Comparison of ENCODE assay signal across 34 mouse cellular contexts in genomic region chr6:147799861-147800260, GRCm38 (mm10).
DNase-seq lines count a peak whose midpoint lies in the region; ATAC-seq and TF ChIP-seq lines count a peak whose summit lies in the region.
"Had no signal": no experiment of that assay in that cellular context is flagged by ENCODE, and none has a peak within 500 bp of the region (broad histone marks: within the 10 kb centered on the region; RNA-seq: fewer than 3 reads in every experiment).

No protein-coding gene starts in this region.

- no peak overlapping the region for H3K9ac ChIP-seq in liver, postnatal 0 days (replicated peaks)
- no peak overlapping the region for H3K9ac ChIP-seq in liver, embryonic 11.5 days (ENCODE audit: low read depth, low read length)
- H3K9ac ChIP-seq in stomach, postnatal 0 days (ENCODE audit: low read length): no peak overlapping the region
- H3K9ac ChIP-seq: embryonic facial prominence, embryonic 13.5 days; forebrain, embryonic 15.5 days; hindbrain, embryonic 15.5 days; liver, embryonic 15.5 days; lung, embryonic 15.5 days; midbrain, embryonic 12.5 days; neural tube, embryonic 13.5 days had no signal

- WGBS in liver, postnatal 0 days (ENCODE audit: insufficient replicate concordance): 53% methylated on average over 6 of the region's 6 CpGs
- 75% methylated on average over 6 of the region's 6 CpGs for WGBS in liver, embryonic 11.5 days
- 62% methylated on average over 6 of the region's 6 CpGs for WGBS in stomach, postnatal 0 days

- no peaks in the 10 kb centered on the region for H3K4me1 ChIP-seq in liver, postnatal 0 days (ENCODE audit: insufficient read depth)
- H3K4me1 ChIP-seq in liver, embryonic 11.5 days (replicated peaks; ENCODE audit: control insufficient read depth, insufficient read depth, low read length): no peaks in the 10 kb centered on the region
- no peaks in the 10 kb centered on the region for H3K4me1 ChIP-seq in stomach, postnatal 0 days (replicated peaks; ENCODE audit: control insufficient read depth, insufficient read depth)
- H3K4me1 ChIP-seq: forebrain, embryonic 15.5 days; hindbrain, embryonic 10.5 days; hindbrain, embryonic 15.5 days; liver, embryonic 15.5 days; lung, embryonic 15.5 days; midbrain, embryonic 12.5 days; neural tube, embryonic 13.5 days had no signal

- no peaks in the 10 kb centered on the region for H3K9me3 ChIP-seq in liver, postnatal 0 days (ENCODE audit: low read length)
- H3K9me3 ChIP-seq in liver, embryonic 11.5 days (ENCODE audit: control insufficient read depth, low read length): no peaks in the 10 kb centered on the region
- H3K9me3 ChIP-seq in stomach, postnatal 0 days (ENCODE audit: control insufficient read depth, low read length): no peaks in the 10 kb centered on the region
- H3K9me3 ChIP-seq: embryonic facial prominence, embryonic 13.5 days; forebrain, embryonic 10.5 days; forebrain, embryonic 15.5 days; hindbrain, embryonic 10.5 days; hindbrain, embryonic 15.5 days; liver, embryonic 15.5 days; lung, embryonic 15.5 days; midbrain, embryonic 12.5 days; neural tube, embryonic 13.5 days had no signal

- ATAC-seq in liver, postnatal 0 days: peak; percentile 25; the same call in 1 of the 2 replicates
- no peak for ATAC-seq in liver, embryonic 11.5 days (replicated peaks; ENCODE audit: low FRiP score)
- no peak for ATAC-seq in stomach, postnatal 0 days (ENCODE audit: low FRiP score, low TSS enrichment)
- ATAC-seq: CD4-positive, CD25-positive, alpha-beta regulatory T cell, adult 4 months; forebrain, embryonic 15.5 days; inflammation-experienced regulatory T-cells, adult 6 months had no signal

- H3K4me2 ChIP-seq in liver, postnatal 0 days (ENCODE audit: low read depth, low read length): no peak overlapping the region; the same call in 1 of the 2 replicates
- no peak overlapping the region for H3K4me2 ChIP-seq in liver, embryonic 11.5 days
- H3K4me2 ChIP-seq in stomach, postnatal 0 days (replicated peaks; ENCODE audit: low read depth): no peak overlapping the region
- H3K4me2 ChIP-seq: embryonic facial prominence, embryonic 13.5 days; forebrain, embryonic 15.5 days; hindbrain, embryonic 15.5 days; liver, embryonic 15.5 days; lung, embryonic 15.5 days; midbrain, embryonic 12.5 days; neural tube, embryonic 13.5 days had no signal

- no peak for TF ChIP-seq EP300 in liver, postnatal 0 days (IDR thresholded peaks at IDR 0.05; ENCODE audit: low read depth)
- TF ChIP-seq EP300 in stomach, postnatal 0 days (optimal IDR thresholded peaks at IDR 0.05): no peak

- no peak overlapping the region for H3K27ac ChIP-seq in liver, postnatal 0 days (ENCODE audit: low read depth)
- H3K27ac ChIP-seq in liver, embryonic 11.5 days (ENCODE audit: low read depth, low read length): no peak overlapping the region
- no peak overlapping the region for H3K27ac ChIP-seq in stomach, postnatal 0 days (replicated peaks)
- H3K27ac ChIP-seq: embryonic facial prominence, embryonic 13.5 days; forebrain, embryonic 10.5 days; forebrain, embryonic 15.5 days; gastrocnemius, adult 2 months; hindbrain, embryonic 10.5 days; hindbrain, embryonic 15.5 days; liver, embryonic 15.5 days; lung, embryonic 15.5 days; midbrain, embryonic 12.5 days; neural tube, embryonic 13.5 days had no signal

- no peaks in the 10 kb centered on the region for H3K27me3 ChIP-seq in liver, postnatal 0 days (ENCODE audit: insufficient read depth, low read length)
- H3K27me3 ChIP-seq in liver, embryonic 11.5 days (replicated peaks; ENCODE audit: control insufficient read depth, insufficient read depth, low read length): no peaks in the 10 kb centered on the region
- no peaks in the 10 kb centered on the region for H3K27me3 ChIP-seq in stomach, postnatal 0 days (ENCODE audit: control insufficient read depth, insufficient read depth, low read length)
- H3K27me3 ChIP-seq: forebrain, embryonic 15.5 days; hindbrain, embryonic 15.5 days; liver, embryonic 15.5 days; lung, embryonic 15.5 days; midbrain, embryonic 12.5 days; neural tube, embryonic 13.5 days had no signal

- no peaks in the 10 kb centered on the region for H3K36me3 ChIP-seq in liver, postnatal 0 days (replicated peaks; ENCODE audit: insufficient read depth, low read length)
- H3K36me3 ChIP-seq in liver, embryonic 11.5 days (ENCODE audit: control insufficient read depth, insufficient read depth, low read length): no peaks in the 10 kb centered on the region
- H3K36me3 ChIP-seq in stomach, postnatal 0 days (ENCODE audit: control insufficient read depth, insufficient read depth, low read length): no peaks in the 10 kb centered on the region
- H3K36me3 ChIP-seq: embryonic facial prominence, embryonic 13.5 days; forebrain, embryonic 10.5 days; forebrain, embryonic 15.5 days; hindbrain, embryonic 10.5 days; hindbrain, embryonic 15.5 days; liver, embryonic 15.5 days; lung, embryonic 15.5 days; midbrain, embryonic 12.5 days; neural tube, embryonic 13.5 days had no signal

- no peak overlapping the region for H3K4me3 ChIP-seq in liver, postnatal 0 days (ENCODE audit: low read depth, low read length)
- H3K4me3 ChIP-seq in liver, embryonic 11.5 days (ENCODE audit: low read depth, low read length): no peak overlapping the region
- no peak overlapping the region for H3K4me3 ChIP-seq in stomach, postnatal 0 days (ENCODE audit: low read depth, low read length)
- H3K4me3 ChIP-seq: embryonic facial prominence, embryonic 13.5 days; forebrain, embryonic 10.5 days; forebrain, embryonic 15.5 days; gastrocnemius, adult 2 months; hindbrain, embryonic 10.5 days; hindbrain, embryonic 15.5 days; liver, embryonic 15.5 days; lung, embryonic 15.5 days; megakaryocyte, embryonic 14.5 days; midbrain, embryonic 12.5 days; neural tube, embryonic 13.5 days had no signal

- no peak for TF ChIP-seq CTCF in liver, postnatal 0 days (IDR thresholded peaks at IDR 0.05; ENCODE audit: low read depth)
- TF ChIP-seq CTCF in stomach, postnatal 0 days (IDR thresholded peaks at IDR 0.05; ENCODE audit: low read depth): no peak

- DNase-seq in liver, postnatal 0 days: no peak
- no peak for DNase-seq in liver, embryonic 11.5 days (ENCODE audit: low spot score)
- peak; percentile 82 to 95 for DNase-seq in adrenal gland, adult (ENCODE audit: inconsistent age in 2 of 2, low spot score in 1 of 2)
- peak; percentile 47 for DNase-seq in adrenal gland, postnatal 14 days
- DNase-seq in layer of hippocampus, adult 11-12 months (ENCODE audit: low spot score): no peak
- DNase-seq in stomach, postnatal 0 days (ENCODE audit: low spot score): no peak
- no peak for DNase-seq in lung, postnatal 14 days
- DNase-seq: cerebellum, adult 11-12 months; cerebellum, adult 9-11 months; embryo, embryonic 11 days; gastrocnemius, adult 2 months; gastrocnemius, postnatal 36 days; heart, postnatal 14 days; kidney, adult 11 months; kidney, postnatal 25 days; layer of hippocampus, postnatal 36 days; left cerebral cortex, postnatal 4 days; lung, postnatal 36 days; right cerebral cortex, adult 18-20 months; spleen, adult 18-20 months; thymus, adult 2 months; thymus, postnatal 36 days had no signal

Comparison
In these comparisons a context has a peak if more than half of its experiments do, and no peak if none do; other contexts are left out.
1. DNase-seq: peak in adrenal gland, adult (2 of 2) and adrenal gland, postnatal 14 days (single experiment); none in liver, postnatal 0 days (single experiment), liver, embryonic 11.5 days (single experiment), layer of hippocampus, adult 11-12 months (single experiment), stomach, postnatal 0 days (single experiment) and lung, postnatal 14 days (single experiment).